Mouse (Mus musculus): ENCODE results near the gene Olfr418. TPM values are rescaled to one million over a fixed set of nuclear protein-coding genes. Genes with fewer than 3 reads are reported as not detected.
"Not testable (repeated sequence)": the region's sequence is repeated elsewhere in the genome, so short reads cannot be mapped to it uniquely, and the experiment has no call there.

Olfr418 gene
- not detected in 2 replicates for polyA plus RNA-seq (2011; ENCODE audit: insufficient read depth, insufficient read length, low replicate concordance, missing spikeins)

DNA sequence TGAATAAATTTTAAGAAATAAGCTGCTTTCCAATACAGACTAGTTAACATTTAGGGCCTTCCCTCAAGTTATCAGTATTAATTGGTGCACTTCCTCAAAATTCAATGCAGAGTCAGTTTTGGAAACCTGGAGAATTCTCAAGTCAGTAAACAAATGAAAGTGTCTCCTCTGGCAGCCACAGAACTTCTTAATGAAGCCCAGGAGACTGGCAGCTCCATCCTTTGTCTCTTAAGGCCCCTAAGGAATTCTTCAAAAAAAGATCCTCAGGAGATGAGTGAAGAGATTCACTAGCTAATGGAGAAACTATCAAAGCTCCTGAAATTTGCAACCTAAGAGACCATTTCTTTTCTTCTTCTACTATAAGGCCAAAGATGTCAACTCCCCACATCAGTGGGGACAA lies at the start of gene Olfr418:
TSS of gene Olfr418 (plus strand) at position 301 of the 400 bp plus-strand sequence.
- Histone ChIP-seq H3K27ac (ENCODE audit: control insufficient read depth, insufficient read depth, low read depth, low read length, poor library complexity) (no peak within 1 kb of the TSS), H3K4me1 (ENCODE audit: control insufficient read depth, insufficient read depth, low read length) (no peaks in the 10 kb centered on the region), H3K4me3 (replicated peaks; ENCODE audit: control insufficient read depth, low read depth, low read length) (no peak within 1 kb of the TSS)
- TF ChIP-seq POLR2A (IDR thresholded peaks at IDR 0.05; ENCODE audit: borderline replicate concordance, control insufficient read depth, low read depth, low read length): no peak
- TF ChIP-seq CTCF (IDR thresholded peaks at IDR 0.05; ENCODE audit: control insufficient read depth, insufficient read depth, low read length): no peak

DNA sequence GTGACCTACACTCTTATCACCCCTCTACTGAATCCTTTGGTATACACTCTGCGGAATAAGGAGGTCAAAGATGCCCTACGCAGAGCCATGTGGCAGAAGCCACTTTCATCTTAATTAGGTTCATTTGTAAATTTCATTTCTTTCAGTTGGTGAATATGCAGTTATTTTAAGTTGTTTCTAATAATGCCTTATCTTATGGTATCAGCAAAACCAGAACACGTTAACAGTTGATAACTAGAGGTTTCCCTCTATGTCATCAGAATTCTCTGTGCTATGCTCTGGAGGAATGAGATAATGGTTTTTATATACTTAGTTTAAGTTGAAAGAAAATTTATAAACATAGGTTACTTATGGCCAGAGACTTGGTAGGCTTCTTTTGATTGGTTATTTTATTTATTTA lies 49.3 kb upstream of the Olfr418 start:
- no peak overlapping the region for H3K27ac ChIP-seq (ENCODE audit: control insufficient read depth, insufficient read depth, low read depth, low read length, poor library complexity)
- H3K4me3 ChIP-seq (replicated peaks; ENCODE audit: control insufficient read depth, low read depth, low read length): no peak overlapping the region
- no peaks in the 10 kb centered on the region for H3K4me1 ChIP-seq (ENCODE audit: control insufficient read depth, insufficient read depth, low read length)
- TF ChIP-seq POLR2A (IDR thresholded peaks at IDR 0.05; ENCODE audit: borderline replicate concordance, control insufficient read depth, low read depth, low read length): no peak
- TF ChIP-seq CTCF (IDR thresholded peaks at IDR 0.05; ENCODE audit: control insufficient read depth, insufficient read depth, low read length): no peak
- 74% methylated on average over 3 of the region's 3 CpGs for WGBS

DNA sequence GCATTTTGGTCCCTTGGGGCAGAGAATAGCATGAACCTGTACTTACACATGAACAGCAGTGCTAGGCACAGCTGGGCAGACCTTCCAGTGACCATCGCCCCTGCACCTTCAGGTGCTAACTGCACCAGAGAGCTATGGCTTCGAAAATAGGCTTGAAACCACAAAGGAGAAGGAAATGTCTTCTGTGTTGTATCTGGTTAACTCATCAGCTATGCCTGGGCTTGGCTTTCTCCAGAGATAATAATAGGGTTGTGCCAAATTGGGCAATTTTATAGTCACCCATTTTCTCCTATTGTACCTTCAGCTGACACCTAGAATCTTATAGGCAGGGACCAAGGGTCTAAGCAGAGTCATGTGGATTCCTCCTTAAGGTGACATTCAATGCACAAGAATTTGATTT lies 38.7 kb upstream of the Olfr418 start, which contains the start of gene Fcer1a:
TSS of gene Fcer1a (minus strand) at position 134 of the 400 bp plus-strand sequence.
- no peak within 1 kb of the TSS for H3K4me3 ChIP-seq (replicated peaks; ENCODE audit: control insufficient read depth, low read depth, low read length)
- TF ChIP-seq POLR2A (IDR thresholded peaks at IDR 0.05; ENCODE audit: borderline replicate concordance, control insufficient read depth, low read depth, low read length): no peak
- TF ChIP-seq CTCF (IDR thresholded peaks at IDR 0.05; ENCODE audit: control insufficient read depth, insufficient read depth, low read length): no peak
- no peak within 1 kb of the TSS for H3K27ac ChIP-seq (ENCODE audit: control insufficient read depth, insufficient read depth, low read depth, low read length, poor library complexity)
- no peaks in the 10 kb centered on the region for H3K4me1 ChIP-seq (ENCODE audit: control insufficient read depth, insufficient read depth, low read length)
- WGBS: 29% methylated on average over 2 of the region's 2 CpGs

DNA sequence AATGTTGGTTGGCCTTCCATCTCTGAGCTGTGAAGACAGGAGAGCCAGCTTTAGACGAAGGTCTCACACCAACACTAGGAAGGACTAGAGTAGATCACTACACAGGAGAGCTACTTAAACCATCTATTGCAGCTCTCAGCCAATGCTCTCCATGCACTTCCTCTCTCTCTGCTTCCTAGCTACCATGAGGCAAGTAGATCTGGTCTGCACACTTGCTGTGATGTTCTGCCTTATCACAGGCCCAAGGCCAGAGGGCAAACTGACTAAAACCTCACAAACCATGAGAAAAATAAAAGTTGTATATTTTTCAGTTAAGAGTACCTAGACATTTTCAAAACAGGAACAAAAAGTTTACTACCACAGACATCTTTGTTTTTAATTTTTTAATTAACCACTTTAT lies 28.8 kb upstream of the Olfr418 start:
- not testable (repeated sequence) for H3K4me3 ChIP-seq (replicated peaks; ENCODE audit: control insufficient read depth, low read depth, low read length); H3K27ac ChIP-seq (ENCODE audit: control insufficient read depth, insufficient read depth, low read depth, low read length, poor library complexity); H3K4me1 ChIP-seq (ENCODE audit: control insufficient read depth, insufficient read depth, low read length)
- WGBS: 78% methylated on average over 1 of the region's 1 CpGs

DNA sequence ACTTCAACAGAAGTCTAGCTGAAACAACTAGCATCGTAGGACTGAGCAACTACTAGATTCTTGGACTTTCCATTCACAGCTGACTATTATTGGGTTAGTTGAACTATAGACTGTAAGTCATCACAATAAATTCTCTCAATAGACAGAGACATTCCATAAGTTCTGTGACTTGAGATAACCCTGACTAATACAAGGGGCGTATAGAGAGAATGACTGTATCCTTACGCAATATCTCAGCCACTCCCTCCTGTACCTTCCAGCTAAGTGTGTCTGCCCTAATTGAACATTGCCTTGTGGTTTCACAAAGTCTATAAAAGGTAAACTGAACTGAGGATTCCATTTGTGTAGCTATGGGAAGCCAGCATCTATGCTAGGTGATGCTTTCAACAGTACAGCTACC lies 15.9 kb upstream of the Olfr418 start:
- Histone ChIP-seq H3K4me1 (ENCODE audit: control insufficient read depth, insufficient read depth, low read length) (no peaks in the 10 kb centered on the region), H3K27ac (ENCODE audit: control insufficient read depth, insufficient read depth, low read depth, low read length, poor library complexity) (no peak overlapping the region), H3K4me3 (replicated peaks; ENCODE audit: control insufficient read depth, low read depth, low read length) (no peak overlapping the region)
- WGBS: 82% methylated on average over 3 of the region's 3 CpGs
- TF ChIP-seq POLR2A (IDR thresholded peaks at IDR 0.05; ENCODE audit: borderline replicate concordance, control insufficient read depth, low read depth, low read length) (no peak), CTCF (IDR thresholded peaks at IDR 0.05; ENCODE audit: control insufficient read depth, insufficient read depth, low read length) (no peak)

- no peaks in the 10 kb centered on the region for H3K4me1 ChIP-seq (ENCODE audit: control insufficient read depth, insufficient read depth, low read length)
- H3K27ac ChIP-seq (ENCODE audit: control insufficient read depth, insufficient read depth, low read depth, low read length, poor library complexity): no peak within 1 kb of the TSS
- TF ChIP-seq CTCF (IDR thresholded peaks at IDR 0.05; ENCODE audit: control insufficient read depth, insufficient read depth, low read length) (no peak), POLR2A (IDR thresholded peaks at IDR 0.05; ENCODE audit: borderline replicate concordance, control insufficient read depth, low read depth, low read length) (no peak)
- H3K4me3 ChIP-seq (replicated peaks; ENCODE audit: control insufficient read depth, low read depth, low read length): no peak within 1 kb of the TSS
- WGBS: 64% methylated on average over 3 of the region's 3 CpGs
Measured at GRCm38 (mm10) chr1:173277677-173278076, 11.9 kb downstream of the Olfr418 start, which contains the start of gene Mptx2. Gene Mptx2, minus strand, starts transcription at chr1:173277777.

- not testable (repeated sequence) for H3K4me1 ChIP-seq (ENCODE audit: control insufficient read depth, insufficient read depth, low read length); H3K27ac ChIP-seq (ENCODE audit: control insufficient read depth, insufficient read depth, low read depth, low read length, poor library complexity); H3K4me3 ChIP-seq (replicated peaks; ENCODE audit: control insufficient read depth, low read depth, low read length)
- 60% methylated on average over 3 of the region's 3 CpGs for WGBS
Measured at GRCm38 (mm10) chr1:173302795-173303194, 37.0 kb downstream of the Olfr418 start.

DNA sequence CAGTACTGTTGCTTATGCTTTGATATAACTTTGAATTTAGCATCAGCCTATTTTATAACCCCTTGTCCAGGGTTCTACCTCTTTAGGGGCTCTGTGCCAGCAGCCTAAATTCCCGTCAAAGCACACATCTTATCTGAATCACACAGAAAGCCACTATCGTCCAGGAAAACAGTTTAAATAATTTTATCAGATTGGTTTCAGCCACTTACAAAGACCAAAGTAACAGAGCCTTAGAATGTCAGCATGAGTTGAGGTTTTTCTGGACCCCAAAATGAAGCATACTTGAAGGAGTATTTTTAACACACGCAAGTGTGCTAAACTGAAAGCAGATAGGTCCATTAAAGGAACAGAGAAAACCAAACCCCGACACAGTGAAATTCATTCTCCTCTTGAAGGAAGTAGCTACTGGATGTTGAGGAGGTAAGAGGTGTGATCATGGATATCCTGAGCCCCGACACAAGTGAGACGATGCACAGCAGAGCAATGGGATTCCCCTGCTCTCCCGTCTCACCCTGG lies 47.8 kb downstream of the Olfr418 start:
- not testable (repeated sequence) for H3K4me3 ChIP-seq (replicated peaks; ENCODE audit: control insufficient read depth, low read depth, low read length); H3K4me1 ChIP-seq (ENCODE audit: control insufficient read depth, insufficient read depth, low read length); H3K27ac ChIP-seq (ENCODE audit: control insufficient read depth, insufficient read depth, low read depth, low read length, poor library complexity)
- 29% methylated on average over 7 of the region's 7 CpGs for WGBS

- Histone ChIP-seq H3K4me3 (replicated peaks; ENCODE audit: control insufficient read depth, low read depth, low read length) (no peak overlapping the region), H3K4me1 (ENCODE audit: control insufficient read depth, insufficient read depth, low read length) (no peaks in the 10 kb centered on the region), H3K27ac (ENCODE audit: control insufficient read depth, insufficient read depth, low read depth, low read length, poor library complexity) (no peak overlapping the region)
- TF ChIP-seq CTCF (IDR thresholded peaks at IDR 0.05; ENCODE audit: control insufficient read depth, insufficient read depth, low read length) (no peak), POLR2A (IDR thresholded peaks at IDR 0.05; ENCODE audit: borderline replicate concordance, control insufficient read depth, low read depth, low read length) (no peak)
- WGBS: 81% methylated on average over 3 of the region's 3 CpGs
Measured at GRCm38 (mm10) chr1:173315725-173316124, 49.9 kb downstream of the Olfr418 start.

Measured in bone marrow, adult 2 months (tissue).